8 mouse cellular contexts compared by ENCODE assay signal in the genomic region with DNA sequence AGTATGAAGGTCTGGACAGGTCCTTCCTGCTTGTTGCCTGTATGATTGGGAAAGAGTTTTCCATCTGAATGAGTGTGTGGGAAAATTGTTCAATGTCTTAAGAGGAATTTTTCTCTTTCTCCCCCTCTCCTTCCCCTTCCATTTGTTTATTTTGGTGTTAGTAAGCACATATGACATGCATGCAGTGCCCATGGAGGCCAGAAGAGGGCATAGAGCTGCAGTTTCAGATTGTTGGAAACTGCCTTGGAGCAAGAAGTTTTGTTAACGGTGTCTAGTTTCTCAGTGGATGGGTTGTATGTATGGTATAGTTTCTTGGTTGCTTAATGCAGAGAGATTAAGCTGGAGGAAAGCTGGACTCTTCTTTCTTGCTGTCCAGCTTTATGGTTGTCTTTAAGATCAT.
DNase-seq lines count a peak whose midpoint lies in the region; ATAC-seq lines count a peak whose summit lies in the region.

No protein-coding gene starts in this region.

- peak; percentile 22 to 43 for DNase-seq in frontal cortex, postnatal 10 days (ENCODE audit: low spot score in 2 of 2)
- no peak for DNase-seq in frontal cortex, postnatal 25 days (ENCODE audit: low spot score in 2 of 2)
- peak; percentile 72 for DNase-seq in testis, postnatal 10 days (ENCODE audit: low spot score)
- no peak for DNase-seq in testis, postnatal 14 days (ENCODE audit: low spot score)
- peak; percentile 73 for DNase-seq in embryo, embryonic 10.5 days (ENCODE audit: low spot score)
- DNase-seq in kidney, postnatal 25 days: peak; percentile 66 to 77

- ATAC-seq in megakaryocyte-erythroid progenitor cell, adult 5-6 weeks (replicated peaks; ENCODE audit: low FRiP score, low TSS enrichment, poor library complexity, severe bottlenecking): peak; percentile 59; the same call in 1 of the 2 replicates
- no peak for ATAC-seq in erythroid progenitor cell, adult 5-6 weeks (replicated peaks; ENCODE audit: low FRiP score, poor library complexity, severe bottlenecking)

Comparison
In these comparisons a context has a peak if more than half of its experiments do, and no peak if none do; other contexts are left out.
1. DNase-seq: peak in frontal cortex, postnatal 10 days (2 of 2), testis, postnatal 10 days (single experiment), embryo, embryonic 10.5 days (single experiment) and kidney, postnatal 25 days (2 of 2); none in frontal cortex, postnatal 25 days (0 of 2) and testis, postnatal 14 days (single experiment).